Mouse (Mus musculus) kidney, embryonic 15.5 days (tissue): ENCODE results near the gene Atraid. TPM values are rescaled to one million over a fixed set of nuclear protein-coding genes. Genes with fewer than 3 reads are reported as not detected.

Experiments used
- ATAC-seq: fragments of 200-750 bp; cut with Nextera tagmentation; replicated peaks from 2 replicates; pipeline ENCODE4 v1.8.0; 2017; ENCODE audit warnings: moderate TSS enrichment; ENCODE audit not compliant: low FRiP score
- H3K27ac ChIP-seq: fragments of 300-500 bp; sonication (generic); 2 replicates; pipeline ENCODE4 v1.5.1; 2015; ENCODE audit warnings: mild to moderate bottlenecking, inconsistent platforms
- H3K27me3 ChIP-seq: fragments of 300-500 bp; sonication (generic); 2 replicates; pipeline ENCODE4 v1.6.1; 2015; ENCODE audit warnings: inconsistent platforms
- H3K36me3 ChIP-seq: fragments of 300-500 bp; sonication (generic); 2 replicates; pipeline ENCODE4 v1.6.1; 2015; ENCODE audit warnings: inconsistent platforms
- H3K4me1 ChIP-seq: fragments of 300-500 bp; sonication (generic); 2 replicates; pipeline ENCODE4 v1.6.1; 2015; ENCODE audit warnings: inconsistent platforms
- H3K4me2 ChIP-seq: fragments of 300-500 bp; sonication (generic); 2 replicates; pipeline ENCODE4 v1.6.1; 2015; ENCODE audit warnings: moderate library complexity, mild to moderate bottlenecking, inconsistent platforms
- H3K4me3 ChIP-seq: fragments of 300-500 bp; sonication (generic); replicated peaks from 2 replicates; pipeline ENCODE4 v1.5.1; 2015; ENCODE audit warnings: mild to moderate bottlenecking, inconsistent platforms
- H3K9ac ChIP-seq: fragments of 300-500 bp; sonication (generic); 2 replicates; pipeline ENCODE4 v1.6.1; 2015; ENCODE audit warnings: mild to moderate bottlenecking, inconsistent platforms
- H3K9me3 ChIP-seq: fragments of 300-500 bp; sonication (generic); replicated peaks from 2 replicates; pipeline ENCODE4 v1.6.1; 2016; ENCODE audit warnings: inconsistent platforms
- WGBS: fragments of 180-500 bp; shearing (Covaris S2); methylation state at CpG from one replicate; pipeline ENCODE4 v1.1.7; 2015; ENCODE audit warnings: mixed read lengths; 5-methylcytosine and 5-hydroxymethylcytosine counted together
- polyA plus RNA-seq: library from polyadenylated mRNA; unstranded; fragments of >200 nt; fragmentation: Nextera tagmentation; extraction: Ambion mirVana; gene quantifications from 2 replicates; pipeline ENCODE4 v1.2.1, GENCODE M21; 2015

Gene Atraid
- polyA plus RNA-seq, 1 experiment from 2014 or later = 149 TPM

- peaks cover 43% of the 10 kb centered on the region for H3K36me3 ChIP-seq
- H3K9me3 ChIP-seq = no peaks in the 10 kb centered on the region
- peak overlapping the region; percentile 74 for H3K4me3 ChIP-seq
- peak overlapping the region; percentile 76 for H3K9ac ChIP-seq
- H3K27me3 ChIP-seq = no peaks in the 10 kb centered on the region
- H3K4me1 ChIP-seq = peaks cover 21% of the 10 kb centered on the region
- peak; percentile 59; the same call in 1 of the 2 replicates for ATAC-seq
- H3K27ac ChIP-seq = peak overlapping the region; percentile 87
- H3K4me2 ChIP-seq = peak overlapping the region; percentile 95
- 17% methylated on average over 19 of the region's 19 CpGs for WGBS
These were observed 7.4 kb downstream of the Atraid start for GRCm38 (mm10) chr5:31055216-31056140.

GRCm38 (mm10) chr5:31069810-31070209 lies 21.7 kb downstream of the Atraid start:
- H3K9me3 ChIP-seq = no peaks in the 10 kb centered on the region
- no peak overlapping the region for H3K4me3 ChIP-seq
- H3K4me1 ChIP-seq = no peaks in the 10 kb centered on the region
- 95% methylated on average over 3 of the region's 3 CpGs for WGBS
- no peak overlapping the region for H3K27ac ChIP-seq
- H3K4me2 ChIP-seq = no peak overlapping the region
- peaks cover 97% of the 10 kb centered on the region for H3K36me3 ChIP-seq
- no peak overlapping the region for H3K9ac ChIP-seq
- no peaks in the 10 kb centered on the region for H3K27me3 ChIP-seq
- ATAC-seq = no peak

- no peak overlapping the region for H3K9ac ChIP-seq
- no peak overlapping the region for H3K4me3 ChIP-seq
- no peaks in the 10 kb centered on the region for H3K4me1 ChIP-seq
- H3K36me3 ChIP-seq = peaks cover 100% of the 10 kb centered on the region
- H3K27ac ChIP-seq = no peak overlapping the region
- WGBS = 79% methylated on average over 2 of the region's 2 CpGs
- H3K9me3 ChIP-seq = no peaks in the 10 kb centered on the region
- no peaks in the 10 kb centered on the region for H3K27me3 ChIP-seq
- no peak for ATAC-seq
- H3K4me2 ChIP-seq = no peak overlapping the region
These were observed 22.9 kb downstream of the Atraid start for GRCm38 (mm10) chr5:31071059-31071458.

GRCm38 (mm10) chr5:31071821-31072220 lies 23.7 kb downstream of the Atraid start:
- no peak for ATAC-seq
- WGBS = 93% methylated on average over 11 of the region's 11 CpGs
- Histone ChIP-seq H3K9me3 (no peaks in the 10 kb centered on the region), H3K4me2 (no peak overlapping the region), H3K36me3 (peaks cover 100% of the 10 kb centered on the region), H3K4me1 (0 out of 2 replicates have a peak, but pooled peaks cover 2% of the 10 kb centered on the region), H3K9ac (no peak overlapping the region), H3K27me3 (no peaks in the 10 kb centered on the region), H3K27ac (no peak overlapping the region), H3K4me3 (no peak overlapping the region)

DNA sequence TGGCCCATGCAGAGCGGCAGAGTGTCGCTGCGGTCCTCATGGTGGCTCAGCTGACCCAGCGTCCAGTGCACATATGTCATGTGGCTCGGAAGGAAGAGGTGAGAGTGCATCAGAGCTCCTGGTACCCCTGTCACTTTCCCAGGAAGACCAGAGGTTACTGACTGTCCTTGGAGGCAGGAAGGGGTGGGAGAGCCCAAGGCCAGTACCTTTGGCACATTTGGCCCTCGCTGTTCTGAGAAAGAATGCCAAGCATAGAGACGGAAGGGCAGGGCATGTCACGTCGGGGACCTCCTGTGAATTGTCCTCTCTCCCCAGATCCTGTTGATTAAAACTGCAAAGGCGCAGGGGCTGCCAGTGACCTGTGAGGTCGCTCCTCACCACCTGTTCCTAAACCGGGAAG lies 25.1 kb downstream of the Atraid start:
- H3K4me1 ChIP-seq = 0 out of 2 replicates have a peak, but pooled peaks cover 2% of the 10 kb centered on the region
- H3K27me3 ChIP-seq = no peaks in the 10 kb centered on the region
- H3K4me3 ChIP-seq = no peak overlapping the region
- H3K9ac ChIP-seq = no peak overlapping the region
- ATAC-seq = no peak
- peaks cover 100% of the 10 kb centered on the region for H3K36me3 ChIP-seq
- no peak overlapping the region for H3K4me2 ChIP-seq
- WGBS = 91% methylated on average over 12 of the region's 12 CpGs
- H3K27ac ChIP-seq = no peak overlapping the region
- H3K9me3 ChIP-seq = no peaks in the 10 kb centered on the region

DNA sequence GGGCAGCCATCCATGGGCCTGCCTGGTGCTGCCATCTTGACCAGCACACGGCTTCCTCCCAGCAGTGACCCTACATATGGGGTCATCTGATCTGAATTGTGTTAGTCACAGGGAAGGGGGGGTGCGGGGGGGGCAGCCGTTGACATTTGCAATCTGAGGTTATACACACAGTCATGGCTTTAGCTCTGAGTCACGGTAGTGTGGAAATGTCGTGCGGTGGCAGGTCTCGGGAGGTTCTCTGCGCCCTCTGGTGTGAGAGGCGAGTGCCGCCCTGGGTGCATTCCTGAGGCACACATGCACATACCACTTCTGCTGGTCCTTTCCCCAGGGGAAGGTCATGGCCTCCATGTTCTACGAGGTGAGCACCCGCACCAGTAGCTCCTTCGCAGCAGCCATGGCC lies 28.2 kb downstream of the Atraid start:
- no peak for ATAC-seq
- no peaks in the 10 kb centered on the region for H3K27me3 ChIP-seq
- H3K9me3 ChIP-seq = no peaks in the 10 kb centered on the region
- H3K4me1 ChIP-seq = 0 out of 2 replicates have a peak, but pooled peaks cover 2% of the 10 kb centered on the region
- H3K4me3 ChIP-seq = no peak overlapping the region
- WGBS = 81% methylated on average over 13 of the region's 13 CpGs
- H3K4me2 ChIP-seq = no peak overlapping the region
- peaks cover 79% of the 10 kb centered on the region for H3K36me3 ChIP-seq
- no peak overlapping the region for H3K9ac ChIP-seq
- no peak overlapping the region for H3K27ac ChIP-seq

- Histone ChIP-seq H3K4me3 (no peak overlapping the region), H3K9me3 (no peaks in the 10 kb centered on the region), H3K27me3 (peaks cover 12% of the 10 kb centered on the region), H3K4me1 (peaks cover 28% of the 10 kb centered on the region), H3K9ac (no peak overlapping the region), H3K27ac (no peak overlapping the region), H3K4me2 (no peak overlapping the region), H3K36me3 (peaks cover 40% of the 10 kb centered on the region)
- no peak for ATAC-seq
- WGBS = 72% methylated on average over 13 of the region's 13 CpGs
These were observed 32.1 kb downstream of the Atraid start for GRCm38 (mm10) chr5:31080059-31080794.

DNA sequence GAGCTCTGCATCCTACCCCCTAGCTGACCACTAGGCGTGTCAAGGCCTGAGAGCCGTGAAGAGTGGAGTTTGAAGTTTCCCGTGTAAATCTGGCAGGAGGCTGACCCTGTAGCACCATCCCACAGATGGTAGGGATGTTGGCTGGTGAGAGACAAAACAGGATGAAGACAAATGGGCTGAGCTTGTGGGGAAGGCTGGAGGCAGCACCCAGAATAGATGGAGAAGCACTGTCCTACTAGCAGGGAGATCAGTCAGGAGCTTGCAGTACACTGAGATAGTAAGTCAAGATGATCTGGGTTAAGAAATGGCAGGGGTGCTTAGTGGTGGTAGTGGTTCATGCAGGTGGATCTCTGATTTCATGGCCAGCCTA lies 32.7 kb downstream of the Atraid start:
- Histone ChIP-seq H3K9me3 (no peaks in the 10 kb centered on the region), H3K4me2 (no peak overlapping the region), H3K4me3 (no peak overlapping the region), H3K4me1 (peaks cover 28% of the 10 kb centered on the region), H3K36me3 (peaks cover 35% of the 10 kb centered on the region), H3K9ac (no peak overlapping the region), H3K27me3 (peaks cover 14% of the 10 kb centered on the region), H3K27ac (no peak overlapping the region)
- ATAC-seq = no peak
- 50% methylated on average over 3 of the region's 3 CpGs for WGBS

DNA sequence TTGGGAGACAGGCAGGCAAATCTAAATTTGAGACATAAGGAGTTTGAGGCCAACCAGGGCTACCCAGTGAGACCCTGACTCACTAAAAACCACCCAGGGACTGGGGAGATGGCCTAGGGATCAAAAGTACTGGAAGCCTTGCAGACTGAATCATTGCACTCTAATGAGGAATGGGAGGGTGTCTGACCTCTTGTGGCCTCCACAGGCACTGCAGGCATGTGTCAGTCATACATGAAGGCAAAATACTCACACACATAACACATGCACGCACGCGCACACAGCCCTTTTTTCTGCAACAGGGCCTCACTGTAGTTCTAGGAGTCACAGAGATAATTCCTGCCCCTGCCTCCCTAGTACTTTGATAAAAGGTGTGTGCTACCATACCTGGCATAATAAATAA lies 33.3 kb downstream of the Atraid start:
- peaks cover 29% of the 10 kb centered on the region for H3K36me3 ChIP-seq
- peaks cover 28% of the 10 kb centered on the region for H3K4me1 ChIP-seq
- WGBS = 82% methylated on average over 3 of the region's 3 CpGs
- H3K4me2 ChIP-seq = no peak overlapping the region
- H3K9me3 ChIP-seq = no peaks in the 10 kb centered on the region
- ATAC-seq = no peak
- H3K27me3 ChIP-seq = peaks cover 20% of the 10 kb centered on the region
- H3K27ac ChIP-seq = no peak overlapping the region
- H3K4me3 ChIP-seq = no peak overlapping the region
- no peak overlapping the region for H3K9ac ChIP-seq

GRCm38 (mm10) chr5:31082355-31082754 lies 34.2 kb downstream of the Atraid start:
- H3K4me2 ChIP-seq = peak overlapping the region; percentile 33; the same call in 1 of the 2 replicates

GRCm38 (mm10) chr5:31082935-31083625 lies 35.0 kb downstream of the Atraid start:
- H3K36me3 ChIP-seq = peaks cover 12% of the 10 kb centered on the region
- peaks cover 30% of the 10 kb centered on the region for H3K27me3 ChIP-seq
- H3K4me1 ChIP-seq = peaks cover 25% of the 10 kb centered on the region
- WGBS = 18% methylated on average over 12 of the region's 12 CpGs
- ATAC-seq = no peak
- H3K9ac ChIP-seq = no peak overlapping the region
- H3K4me3 ChIP-seq = no peak overlapping the region
- H3K4me2 ChIP-seq = peak overlapping the region; percentile 33
- H3K27ac ChIP-seq = no peak overlapping the region
- no peaks in the 10 kb centered on the region for H3K9me3 ChIP-seq

More at GRCm38 (mm10) chr5:31082355-31082754, 34.2 kb downstream of the Atraid start:
- Histone ChIP-seq H3K27ac (no peak overlapping the region), H3K4me3 (no peak overlapping the region), H3K36me3 (peaks cover 19% of the 10 kb centered on the region), H3K27me3 (peaks cover 25% of the 10 kb centered on the region), H3K9ac (no peak overlapping the region), H3K4me1 (peaks cover 25% of the 10 kb centered on the region), H3K9me3 (no peaks in the 10 kb centered on the region)
- ATAC-seq = no peak
- 12% methylated on average over 5 of the region's 5 CpGs for WGBS
